Mouse (Mus musculus): ENCODE measurements around the gene Prkcg. TPM values are rescaled to one million over a fixed set of nuclear protein-coding genes. Genes with fewer than 3 reads are reported as not detected.

Prkcg gene
- total RNA-seq, 2 experiments from 2014 or later, result 1.8 to 2.5 TPM

DNA sequence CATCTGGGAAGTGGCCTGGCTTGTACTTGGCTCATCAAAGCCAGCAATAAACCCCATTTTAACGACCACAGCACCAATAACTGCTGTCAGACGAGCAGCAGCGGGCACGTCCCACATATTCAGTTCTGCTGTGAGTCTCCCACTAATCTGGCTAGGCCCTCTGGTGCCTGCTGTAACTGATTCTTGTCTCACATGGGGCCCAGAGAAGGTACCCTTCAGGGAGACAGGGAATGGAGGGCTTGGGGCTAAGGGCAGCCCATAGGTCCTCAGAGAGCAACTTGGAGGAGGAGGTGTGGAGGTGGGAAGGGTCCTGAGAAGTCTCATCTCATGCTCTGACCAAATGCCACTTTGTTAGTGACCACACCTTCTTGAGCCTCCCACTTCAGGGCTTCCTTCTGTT lies 19.7 kb downstream of the Prkcg start:
- DNase-seq, result no peak
- intact Hi-C loops (cut with DNase I), result no loop called here

- no peak for DNase-seq
- intact Hi-C loops (cut with DNase I), result no loop called here
Observed at GRCm38 (mm10) chr7:3310233-3310632, 21.3 kb downstream of the Prkcg start.

DNA sequence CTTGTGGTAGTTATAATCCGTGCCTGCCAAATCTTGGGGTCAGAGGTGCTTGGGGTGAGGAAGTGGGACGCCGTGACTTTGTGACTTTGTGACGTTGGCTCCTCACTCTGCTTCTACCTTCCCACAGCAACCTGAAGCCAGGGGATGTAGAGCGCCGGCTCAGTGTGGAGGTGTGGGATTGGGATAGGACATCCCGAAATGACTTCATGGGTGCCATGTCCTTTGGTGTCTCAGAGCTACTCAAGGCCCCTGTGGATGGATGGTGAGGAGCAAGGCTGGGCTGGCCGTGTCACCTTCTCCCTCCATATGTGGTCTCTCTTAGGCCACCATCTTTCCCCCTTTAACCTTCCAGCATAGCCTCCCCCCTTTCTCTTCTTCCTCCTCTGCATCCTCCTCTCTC lies 24.6 kb downstream of the Prkcg start:
- DNase-seq, result no peak
- intact Hi-C loops (cut with DNase I), result no loop called here

DNA sequence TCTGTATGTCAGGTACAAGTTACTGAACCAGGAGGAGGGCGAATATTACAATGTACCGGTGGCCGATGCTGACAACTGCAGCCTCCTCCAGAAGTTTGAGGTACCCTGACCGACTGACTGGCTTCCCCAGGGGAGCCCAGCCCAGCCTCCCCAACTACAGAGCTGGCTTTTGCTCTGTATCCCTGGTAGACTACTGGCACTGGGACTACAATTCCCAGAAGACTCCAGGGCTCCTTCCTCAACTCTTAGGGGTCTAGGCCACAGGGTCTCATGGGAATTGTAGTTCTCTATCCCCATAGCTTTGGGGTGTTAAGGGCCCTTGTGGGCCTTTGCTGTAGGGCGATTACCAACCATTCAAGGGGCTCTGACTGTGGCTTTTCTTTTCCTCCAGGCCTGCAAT lies 25.1 kb downstream of the Prkcg start:
- intact Hi-C loops (cut with DNase I), result no loop called here
- no peak for DNase-seq

DNA sequence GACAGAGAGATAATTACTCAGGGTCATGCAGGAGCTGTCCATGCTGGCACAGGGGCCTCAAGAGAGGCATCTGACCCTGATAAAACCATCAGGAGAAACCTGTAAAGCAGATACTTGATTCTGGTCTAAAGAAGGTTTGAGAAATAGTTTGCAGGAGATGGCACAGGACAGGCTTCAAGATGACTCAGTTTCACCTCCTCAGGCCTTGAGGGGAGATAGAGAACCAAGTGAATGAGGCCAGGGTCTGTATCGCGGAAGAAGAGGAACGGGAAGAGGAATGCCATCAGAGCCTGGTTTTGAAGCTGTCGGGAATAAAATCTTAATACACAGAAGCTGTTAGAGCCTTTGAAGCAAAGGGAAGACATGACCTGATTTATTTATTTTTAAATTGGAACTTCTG lies 28.7 kb downstream of the Prkcg start:
- intact Hi-C loops (cut with DNase I), result no loop called here
- no peak for DNase-seq

- no peak for DNase-seq
- intact Hi-C loops (cut with DNase I), result loop anchor here (5.0 kb wide), 1 partner anchor 79 kb away; no protein-coding TSS in a partner anchor
Observed at GRCm38 (mm10) chr7:3320856-3321255, 31.9 kb downstream of the Prkcg start.

DNA sequence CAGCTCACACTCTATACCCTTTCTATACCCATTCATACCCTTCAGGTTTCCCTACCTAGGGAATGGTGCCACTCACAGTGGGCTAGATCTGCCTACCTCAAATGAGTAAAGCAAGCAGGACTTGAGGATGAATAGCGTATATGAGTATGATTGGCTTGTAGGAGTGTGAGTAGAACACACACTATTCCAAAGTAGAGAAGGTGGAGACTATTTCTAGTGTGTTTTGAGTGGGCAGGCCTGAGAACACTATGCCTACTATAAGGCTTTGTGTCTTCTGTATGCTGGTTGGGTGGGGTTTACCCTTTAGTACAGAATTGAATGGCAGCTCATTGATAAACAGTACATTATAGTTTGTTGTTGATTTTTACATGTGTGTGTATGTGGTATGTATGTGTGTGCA lies 34.8 kb downstream of the Prkcg start:
- intact Hi-C loops (cut with DNase I), result loop anchor here (5.0 kb wide), 1 partner anchor 82 kb away; no protein-coding TSS in a partner anchor

DNA sequence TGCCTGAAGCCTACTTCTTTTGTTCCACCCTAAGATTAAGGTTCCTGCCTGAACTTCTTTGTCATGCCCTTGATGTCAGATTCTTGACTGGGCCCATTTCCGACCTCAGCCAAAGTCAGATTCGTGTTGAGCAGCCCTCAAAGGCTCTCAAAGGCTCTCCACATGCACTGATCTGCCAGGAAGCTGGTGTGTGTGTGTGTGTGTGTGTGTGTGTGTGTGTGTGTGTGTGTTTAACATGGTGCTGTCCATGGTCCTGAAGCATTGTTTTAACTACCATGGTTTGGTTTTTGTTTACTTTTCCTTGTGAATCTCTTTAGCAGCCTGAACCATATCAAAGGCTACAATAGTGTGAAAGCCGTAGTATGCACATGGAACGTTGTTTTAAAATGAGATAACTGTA lies 39.0 kb downstream of the Prkcg start:
- no peak for DNase-seq
- intact Hi-C loops (cut with DNase I), result no loop called here

More for the DNA sequence above, 34.8 kb downstream of the Prkcg start:
- DNase-seq, result no peak

DNA sequence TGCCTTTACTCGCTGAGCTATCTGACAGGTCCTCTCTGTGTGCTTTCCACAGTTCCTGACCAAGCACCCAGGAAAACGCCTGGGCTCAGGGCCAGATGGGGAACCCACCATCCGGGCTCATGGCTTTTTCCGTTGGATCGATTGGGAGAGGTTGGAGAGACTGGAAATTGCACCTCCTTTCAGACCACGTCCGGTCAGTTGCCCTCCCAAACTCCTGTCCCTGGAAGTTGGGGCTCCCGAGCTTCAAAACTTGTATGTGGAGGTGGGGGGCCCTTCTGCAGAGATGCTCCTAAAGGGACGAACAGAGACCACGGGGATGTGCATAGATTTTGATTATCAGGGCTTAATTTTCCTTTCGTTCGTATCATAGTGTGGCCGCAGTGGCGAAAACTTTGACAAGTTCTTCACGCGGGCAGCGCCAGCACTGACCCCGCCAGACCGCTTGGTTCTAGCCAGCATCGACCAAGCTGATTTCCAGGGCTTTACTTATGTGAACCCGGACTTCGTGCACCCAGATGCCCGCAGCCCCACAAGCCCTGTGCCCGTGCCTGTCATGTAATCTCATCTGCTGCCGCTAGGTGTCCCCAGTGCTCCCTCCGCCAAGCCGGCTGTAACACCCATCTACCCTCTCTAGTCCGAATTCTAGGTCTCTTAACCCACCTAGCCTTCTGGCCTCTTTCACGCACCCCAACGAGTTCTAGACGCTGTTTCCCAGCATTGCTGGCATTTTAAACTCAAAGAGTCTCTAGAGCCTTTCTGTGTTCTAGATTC lies 41.0 kb downstream of the Prkcg start:
- peak; percentile 82 to 85 for DNase-seq
- intact Hi-C loops (cut with DNase I), result loop anchor here (1.0 to 2.0 kb wide), 2 partner anchors 47 to 118 kb away; no protein-coding TSS in a partner anchor

- DNase-seq, result no peak
- intact Hi-C loops (cut with DNase I), result loop anchor here (2.0 kb wide), 1 partner anchor 46 kb away; no protein-coding TSS in a partner anchor
Observed at GRCm38 (mm10) chr7:3331171-3331570, 42.2 kb downstream of the Prkcg start.

- DNase-seq, result peak; percentile 47 to 58
- intact Hi-C loops (cut with DNase I), result loop anchor here (2.0 kb wide), 1 partner anchor 45 kb away; no protein-coding TSS in a partner anchor
Observed at GRCm38 (mm10) chr7:3331581-3332223, 42.7 kb downstream of the Prkcg start.

DNA sequence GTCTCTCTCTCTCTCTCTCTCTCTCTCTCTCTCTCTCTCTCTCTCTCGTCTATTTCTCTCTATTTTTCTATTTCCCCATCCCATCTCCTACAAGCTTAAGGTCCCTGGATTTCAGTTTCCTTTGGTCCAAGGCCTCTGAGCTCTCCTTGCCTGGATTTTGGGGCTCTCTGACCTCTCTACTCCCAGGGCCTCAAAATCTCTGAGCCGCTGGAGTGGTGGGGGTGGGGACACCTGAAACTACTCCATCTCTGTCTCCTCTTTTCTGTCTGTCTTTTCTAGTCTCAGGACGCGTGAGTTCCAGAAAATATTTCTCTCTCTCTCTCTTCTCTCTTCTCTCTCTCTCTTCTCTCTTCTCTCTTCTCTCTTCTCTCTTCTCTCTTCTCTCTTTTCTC lies 43.2 kb downstream of the Prkcg start:
- no peak for DNase-seq
- intact Hi-C loops (cut with DNase I), result no loop called here

GRCm38 (mm10) chr7:3332619-3333521 lies 43.9 kb downstream of the Prkcg start, which contains the start of gene Cacng7:
Gene Cacng7 (plus strand): TSS chr7:3332955.
- intact Hi-C loops (cut with DNase I), result no loop called here
- DNase-seq, result peak; percentile 12 to 24

GRCm38 (mm10) chr7:3333542-3333941 lies 44.6 kb downstream of the Prkcg start:
- DNase-seq, result no peak
- intact Hi-C loops (cut with DNase I), result no loop called here

DNA sequence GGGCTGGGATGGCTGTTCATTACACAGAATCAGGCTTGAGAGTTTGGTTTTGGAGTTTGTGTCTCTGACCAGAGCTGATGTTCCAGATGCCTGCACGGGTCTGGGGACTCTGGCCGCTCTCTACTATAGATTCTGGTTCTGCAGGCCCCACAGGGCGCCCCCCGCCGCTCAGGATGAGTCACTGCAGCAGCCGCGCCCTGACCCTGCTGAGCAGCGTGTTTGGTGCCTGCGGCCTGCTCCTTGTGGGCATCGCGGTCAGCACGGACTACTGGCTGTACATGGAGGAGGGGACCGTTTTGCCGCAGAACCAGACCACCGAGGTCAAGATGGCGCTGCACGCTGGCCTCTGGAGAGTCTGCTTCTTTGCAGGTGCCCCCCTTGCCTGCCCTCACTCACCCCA lies 47.4 kb downstream of the Prkcg start:
- DNase-seq, result no peak
- intact Hi-C loops (cut with DNase I), result no loop called here

DNA sequence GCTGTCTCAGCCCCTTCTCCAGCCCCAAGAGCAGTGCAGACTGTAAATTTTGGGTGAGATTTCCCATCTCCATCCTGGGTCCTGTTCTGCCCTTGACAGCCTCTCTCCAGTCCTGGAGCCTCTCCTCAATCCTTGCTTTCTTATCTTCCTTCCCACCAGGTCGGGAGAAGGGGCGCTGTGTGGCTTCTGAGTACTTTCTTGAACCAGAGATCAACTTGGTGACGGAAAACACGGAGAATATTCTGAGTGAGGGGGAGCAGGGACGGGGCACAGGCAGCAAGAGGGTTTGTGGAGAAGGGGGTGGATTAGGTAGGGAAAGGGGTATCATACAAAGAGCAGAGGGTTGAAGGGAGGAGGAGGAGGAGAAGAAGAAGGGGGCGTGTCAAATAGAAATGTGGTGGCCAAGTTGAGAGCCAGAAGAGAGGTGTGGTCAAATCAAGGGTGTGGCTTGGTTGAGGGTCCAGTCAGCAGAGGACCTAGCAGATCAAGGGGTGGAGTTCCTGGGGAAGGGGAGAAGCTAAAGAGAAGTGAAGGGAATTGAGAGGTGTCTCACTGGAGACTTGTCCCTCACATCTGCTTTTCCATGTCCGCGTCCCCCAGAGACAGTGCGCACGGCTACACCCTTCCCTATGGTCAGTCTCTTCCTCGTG lies 49.4 kb downstream of the Prkcg start:
- intact Hi-C loops (cut with DNase I), result no loop called here
- no peak for DNase-seq

DNA sequence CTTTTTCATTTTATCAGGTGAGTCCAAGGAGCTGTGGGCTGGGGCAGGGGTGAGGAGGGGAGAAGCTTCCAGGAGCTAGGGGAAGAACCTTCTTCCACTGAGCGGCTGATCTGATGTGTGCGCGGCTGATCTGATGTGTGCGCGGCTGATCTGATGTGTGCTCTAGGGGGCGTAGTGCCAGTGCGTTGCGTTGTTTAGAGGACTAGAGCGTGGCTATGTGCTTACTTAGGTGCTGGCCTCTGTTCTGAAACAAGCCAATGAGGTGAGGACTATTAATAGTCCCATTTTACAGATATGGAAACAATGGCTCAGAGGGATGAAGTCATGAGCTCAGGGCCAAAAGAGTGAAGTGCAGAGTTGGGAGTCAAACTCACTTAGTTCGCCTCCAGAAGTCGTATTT lies 50.0 kb downstream of the Prkcg start:
- intact Hi-C loops (cut with DNase I), result no loop called here
- DNase-seq, result no peak

DNA sequence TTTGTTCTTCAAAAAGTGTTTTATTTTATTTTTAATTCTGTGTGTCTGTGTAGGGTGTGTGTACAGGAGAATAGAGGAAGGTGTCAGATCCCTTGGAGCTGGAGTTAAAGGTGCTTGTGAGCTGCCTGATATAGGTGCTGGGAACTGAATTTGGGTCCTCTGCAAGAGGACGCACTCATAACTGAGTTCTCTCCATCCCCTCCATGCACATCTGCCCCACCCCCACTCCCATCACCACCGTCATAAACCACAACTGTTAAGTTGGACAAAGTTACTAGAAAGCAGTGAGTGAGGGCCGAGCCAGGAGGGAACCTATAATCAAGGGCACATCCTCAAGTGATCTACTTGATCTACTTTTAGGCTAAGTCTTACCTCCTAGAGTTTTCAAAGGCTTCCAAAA lies 54.9 kb downstream of the Prkcg start:
- no peak for DNase-seq
- intact Hi-C loops (cut with DNase I), result no loop called here

DNA sequence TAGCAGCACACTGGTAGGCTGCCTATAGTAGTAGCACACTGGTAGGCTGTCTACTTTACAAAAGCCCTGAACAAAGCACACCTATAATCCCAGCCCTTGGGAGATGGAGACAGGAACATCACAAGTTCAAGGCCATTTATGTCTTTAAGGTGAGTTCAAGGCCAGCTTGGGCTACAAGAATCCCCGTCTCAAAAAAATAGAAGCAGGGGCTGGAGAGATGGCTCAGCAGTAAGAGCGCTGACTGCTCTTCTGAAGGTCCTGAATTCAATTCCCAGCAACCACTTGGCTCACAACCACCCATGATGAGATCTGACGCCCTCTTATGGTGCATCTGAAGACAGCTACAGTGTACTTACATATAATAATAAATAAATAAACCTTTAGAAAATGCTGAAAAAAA lies 56.3 kb downstream of the Prkcg start:
- intact Hi-C loops (cut with DNase I), result no loop called here
- no peak for DNase-seq
